Mouse (Mus musculus): ENCODE measurements around the gene Stard13. TPM values are rescaled to one million over a fixed set of nuclear protein-coding genes. Genes with fewer than 3 reads are reported as not detected.
A peak's percentile ranks its signal among the peaks of the same experiment; 100 is the strongest.

Gene Stard13
- polyA plus RNA-seq, 1 experiment = 1.4 TPM

DNA sequence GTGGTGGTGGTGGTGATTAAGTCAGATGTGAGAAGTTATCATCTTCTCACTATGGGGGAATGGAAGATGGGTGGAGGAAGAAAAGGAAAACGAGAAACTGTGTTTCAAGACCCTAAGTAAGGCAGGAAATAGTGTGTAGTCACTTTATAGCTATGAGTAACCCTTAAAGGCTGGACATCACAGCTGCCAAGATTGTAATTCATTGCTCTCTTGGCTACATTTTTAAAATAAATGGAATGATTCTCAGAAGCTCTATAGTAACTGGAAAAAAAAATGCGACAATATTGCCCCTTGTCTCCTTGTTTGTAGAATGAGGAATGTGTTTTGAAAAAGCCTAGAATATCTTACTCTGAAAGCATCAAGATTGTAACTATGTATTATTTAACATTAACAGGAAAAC is 41.4 kb downstream of the Stard13 start:
- Histone ChIP-seq H3K27ac (ENCODE audit: insufficient read depth, low read length) (no peak overlapping the region), H3K36me3 (ENCODE audit: control insufficient read depth, insufficient read depth, low read length) (no peaks in the 10 kb centered on the region), H3K27me3 (ENCODE audit: control insufficient read depth, insufficient read depth, low read length) (peaks cover 5% of the 10 kb centered on the region), H3K4me1 (ENCODE audit: control insufficient read depth, insufficient read depth, insufficient read length) (no peaks in the 10 kb centered on the region), H3K4me3 (ENCODE audit: extremely low read depth, insufficient read depth, insufficient read length) (no peak overlapping the region)
- no peak for DNase-seq (ENCODE audit: low read depth in 1 of 2, low spot score in 2 of 2)
- 74% methylated on average over 2 of the region's 2 CpGs for WGBS
- TF ChIP-seq POLR2A (IDR thresholded peaks at IDR 0.05; ENCODE audit: low read depth, low read length) (no peak), CTCF (IDR thresholded peaks at IDR 0.05; ENCODE audit: extremely low read depth, insufficient read depth, insufficient read length, insufficient replicate concordance) (no peak)

DNA sequence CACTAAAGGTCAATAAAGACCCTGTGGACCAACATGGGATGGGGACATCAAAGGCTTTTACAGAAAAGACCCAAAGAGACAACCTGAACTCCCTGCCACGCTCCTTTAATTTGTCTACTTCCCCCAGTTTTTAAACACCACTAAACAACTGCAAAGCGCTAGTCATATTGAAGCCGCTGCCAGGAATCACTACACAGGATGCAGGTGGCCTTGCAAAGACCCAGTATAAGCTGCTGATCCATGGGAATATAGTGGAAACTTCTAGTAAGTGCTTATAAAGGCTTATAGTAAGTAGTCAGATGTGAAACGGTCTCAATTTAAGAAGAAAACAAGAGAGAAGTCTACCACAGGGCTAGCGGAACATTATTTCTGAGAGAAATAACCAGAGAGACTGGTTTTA is 42.9 kb downstream of the Stard13 start:
- Histone ChIP-seq H3K36me3 (ENCODE audit: control insufficient read depth, insufficient read depth, low read length) (no peaks in the 10 kb centered on the region), H3K4me3 (ENCODE audit: extremely low read depth, insufficient read depth, insufficient read length) (no peak overlapping the region), H3K27me3 (ENCODE audit: control insufficient read depth, insufficient read depth, low read length) (peaks cover 5% of the 10 kb centered on the region), H3K4me1 (ENCODE audit: control insufficient read depth, insufficient read depth, insufficient read length) (no peaks in the 10 kb centered on the region), H3K27ac (ENCODE audit: insufficient read depth, low read length) (no peak overlapping the region)
- WGBS = 58% methylated on average over 5 of the region's 5 CpGs
- no peak for DNase-seq (ENCODE audit: low read depth in 1 of 2, low spot score in 2 of 2)
- TF ChIP-seq CTCF (IDR thresholded peaks at IDR 0.05; ENCODE audit: extremely low read depth, insufficient read depth, insufficient read length, insufficient replicate concordance) = no peak
- TF ChIP-seq POLR2A (IDR thresholded peaks at IDR 0.05; ENCODE audit: low read depth, low read length) = no peak

DNA sequence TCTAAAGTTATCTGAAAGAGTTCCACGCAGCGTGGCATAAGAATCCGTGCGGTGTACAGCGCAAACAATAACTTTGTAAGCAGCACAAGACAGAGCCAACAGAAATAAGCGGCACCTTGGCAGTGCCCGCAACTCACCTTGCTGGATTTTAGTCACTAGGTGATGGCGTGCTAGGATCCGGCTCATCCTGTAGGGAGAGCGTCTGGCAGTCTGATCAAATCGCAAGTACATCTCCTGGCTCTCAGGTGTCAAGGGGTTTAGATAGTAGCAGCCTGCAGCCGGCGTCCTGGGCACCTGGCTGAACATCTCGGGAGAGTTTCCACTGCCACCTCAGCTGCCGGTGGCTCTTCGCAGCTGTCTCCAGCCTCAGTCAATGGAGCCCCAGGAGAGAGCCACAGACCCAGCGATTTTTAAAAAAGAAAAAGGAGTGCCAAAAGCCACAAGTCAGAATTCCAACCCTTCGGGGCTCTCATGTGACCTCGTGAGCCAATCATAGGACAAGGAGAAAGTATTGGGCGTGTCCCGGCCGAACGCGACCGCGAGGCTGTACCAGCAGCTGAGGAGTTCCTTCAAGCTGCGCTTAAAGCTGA is 43.8 kb downstream of the Stard13 start:
- Histone ChIP-seq H3K4me3 (ENCODE audit: extremely low read depth, insufficient read depth, insufficient read length) (peak overlapping the region; percentile 47), H3K27me3 (ENCODE audit: control insufficient read depth, insufficient read depth, low read length) (peaks cover 5% of the 10 kb centered on the region), H3K36me3 (ENCODE audit: control insufficient read depth, insufficient read depth, low read length) (no peaks in the 10 kb centered on the region), H3K27ac (ENCODE audit: insufficient read depth, low read length) (no peak overlapping the region), H3K4me1 (ENCODE audit: control insufficient read depth, insufficient read depth, insufficient read length) (no peaks in the 10 kb centered on the region)
- no peak for DNase-seq (ENCODE audit: low read depth in 1 of 2, low spot score in 2 of 2)
- 4% methylated on average over 27 of the region's 27 CpGs for WGBS
- TF ChIP-seq CTCF (IDR thresholded peaks at IDR 0.05; ENCODE audit: extremely low read depth, insufficient read depth, insufficient read length, insufficient replicate concordance) (no peak), POLR2A (IDR thresholded peaks at IDR 0.05; ENCODE audit: low read depth, low read length) (no peak)

DNA sequence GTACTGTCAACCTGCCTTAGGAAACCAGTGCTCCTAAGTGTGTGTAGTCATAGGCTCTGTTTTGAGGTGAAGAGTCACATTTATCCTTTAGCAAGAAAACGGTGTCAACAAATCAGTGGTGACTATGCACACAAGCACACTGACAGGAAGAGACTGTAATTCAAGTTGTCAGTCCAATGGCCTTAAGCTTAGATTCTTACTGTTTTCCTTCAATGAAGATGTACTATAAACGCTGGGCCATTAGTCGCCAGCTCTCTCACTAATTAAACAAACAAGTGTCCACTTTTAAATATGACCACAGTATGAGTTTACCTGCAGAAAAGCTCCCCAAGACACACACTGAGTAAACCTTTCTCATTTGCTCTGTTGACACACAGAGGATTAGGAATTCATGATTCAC is 44.3 kb downstream of the Stard13 start:
- peaks cover 5% of the 10 kb centered on the region for H3K27me3 ChIP-seq (ENCODE audit: control insufficient read depth, insufficient read depth, low read length)
- H3K4me1 ChIP-seq (ENCODE audit: control insufficient read depth, insufficient read depth, insufficient read length) = no peaks in the 10 kb centered on the region
- no peak for TF ChIP-seq POLR2A (IDR thresholded peaks at IDR 0.05; ENCODE audit: low read depth, low read length)
- TF ChIP-seq CTCF (IDR thresholded peaks at IDR 0.05; ENCODE audit: extremely low read depth, insufficient read depth, insufficient read length, insufficient replicate concordance) = no peak
- H3K36me3 ChIP-seq (ENCODE audit: control insufficient read depth, insufficient read depth, low read length) = no peaks in the 10 kb centered on the region
- WGBS = 26% methylated on average over 3 of the region's 3 CpGs
- no peak overlapping the region for H3K4me3 ChIP-seq (ENCODE audit: extremely low read depth, insufficient read depth, insufficient read length)
- no peak for DNase-seq (ENCODE audit: low read depth in 1 of 2, low spot score in 2 of 2)
- no peak overlapping the region for H3K27ac ChIP-seq (ENCODE audit: insufficient read depth, low read length)

DNA sequence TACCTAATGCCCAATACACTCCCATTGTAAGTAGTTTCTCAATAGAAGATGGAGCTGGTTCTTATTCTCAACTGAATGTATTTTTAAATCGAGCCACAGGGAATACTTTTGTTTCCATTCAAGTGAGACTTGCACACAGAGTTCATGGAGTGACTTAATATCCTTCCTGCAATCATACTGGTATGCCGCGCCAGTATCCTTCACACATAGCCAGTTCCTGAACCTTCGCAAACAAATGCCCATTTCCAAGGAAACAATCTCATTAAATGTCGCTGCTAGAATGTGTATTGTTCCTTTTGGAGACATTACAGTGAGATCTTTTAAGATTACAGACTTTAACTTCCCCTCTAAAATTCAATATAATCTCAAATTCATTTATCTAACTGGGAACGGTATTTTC is 45.0 kb downstream of the Stard13 start:
- no peak for DNase-seq (ENCODE audit: low read depth in 1 of 2, low spot score in 2 of 2)
- Histone ChIP-seq H3K27ac (ENCODE audit: insufficient read depth, low read length) (no peak overlapping the region), H3K27me3 (ENCODE audit: control insufficient read depth, insufficient read depth, low read length) (peaks cover 5% of the 10 kb centered on the region), H3K4me1 (ENCODE audit: control insufficient read depth, insufficient read depth, insufficient read length) (no peaks in the 10 kb centered on the region), H3K36me3 (ENCODE audit: control insufficient read depth, insufficient read depth, low read length) (no peaks in the 10 kb centered on the region), H3K4me3 (ENCODE audit: extremely low read depth, insufficient read depth, insufficient read length) (no peak overlapping the region)
- 80% methylated on average over 6 of the region's 6 CpGs for WGBS
- TF ChIP-seq CTCF (IDR thresholded peaks at IDR 0.05; ENCODE audit: extremely low read depth, insufficient read depth, insufficient read length, insufficient replicate concordance) = no peak

DNA sequence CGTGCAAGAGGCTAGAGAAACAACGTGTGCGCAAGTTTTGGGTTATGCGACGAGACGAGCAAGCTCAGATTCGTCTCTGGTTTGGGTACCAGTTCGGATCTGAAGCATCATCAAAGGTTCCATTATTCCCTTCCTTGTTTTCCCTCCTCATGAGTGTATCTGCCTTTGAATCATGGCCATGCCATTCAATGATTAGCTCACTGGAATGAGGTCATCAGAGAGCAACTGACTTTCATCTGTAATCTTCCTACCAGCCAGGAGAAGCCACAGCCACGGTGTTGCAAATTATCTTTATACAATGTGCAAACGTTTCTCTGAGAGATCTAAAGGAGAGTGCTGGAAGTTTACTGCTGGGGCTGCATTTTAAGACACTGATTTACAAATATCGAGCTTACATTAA is 46.3 kb downstream of the Stard13 start:
- 85% methylated on average over 11 of the region's 11 CpGs for WGBS

DNA sequence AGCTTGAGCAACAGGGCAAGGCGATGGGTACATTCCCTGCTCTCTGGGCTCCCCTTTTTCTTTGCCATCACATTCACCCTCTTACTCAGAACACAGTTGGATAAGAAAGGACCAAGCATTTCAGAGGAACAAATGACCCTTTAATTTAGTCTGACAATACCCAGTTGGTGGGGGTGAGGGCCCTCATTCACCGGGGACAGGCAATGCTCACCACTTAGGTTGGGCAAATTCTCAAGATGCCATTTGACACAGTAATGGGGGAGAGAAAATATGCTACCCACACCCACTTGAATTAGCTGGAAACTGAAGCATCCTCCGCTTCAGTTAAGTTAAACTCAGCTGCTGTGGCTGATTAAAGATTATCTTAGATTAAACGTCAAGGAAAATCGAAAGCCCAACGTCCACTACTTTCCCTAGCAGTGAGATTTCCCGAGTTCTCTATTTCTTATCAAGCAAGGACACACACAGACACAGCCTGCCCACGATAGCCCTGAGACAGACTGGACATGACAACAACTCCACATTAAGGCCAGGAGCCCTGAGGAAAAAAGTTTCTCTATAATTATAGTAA is 48.3 kb downstream of the Stard13 start:
- Histone ChIP-seq H3K4me3 (ENCODE audit: extremely low read depth, insufficient read depth, insufficient read length) (no peak overlapping the region), H3K27me3 (ENCODE audit: control insufficient read depth, insufficient read depth, low read length) (peaks cover 2% of the 10 kb centered on the region), H3K27ac (ENCODE audit: insufficient read depth, low read length) (no peak overlapping the region), H3K36me3 (ENCODE audit: control insufficient read depth, insufficient read depth, low read length) (no peaks in the 10 kb centered on the region), H3K4me1 (ENCODE audit: control insufficient read depth, insufficient read depth, insufficient read length) (no peaks in the 10 kb centered on the region)
- WGBS = 81% methylated on average over 8 of the region's 8 CpGs
- DNase-seq (ENCODE audit: low read depth in 1 of 2, low spot score in 2 of 2) = no peak
- TF ChIP-seq POLR2A (IDR thresholded peaks at IDR 0.05; ENCODE audit: low read depth, low read length) = no peak
- TF ChIP-seq CTCF (IDR thresholded peaks at IDR 0.05; ENCODE audit: extremely low read depth, insufficient read depth, insufficient read length, insufficient replicate concordance) = no peak

More for the DNA sequence above, 46.3 kb downstream of the Stard13 start:
- no peaks in the 10 kb centered on the region for H3K4me1 ChIP-seq (ENCODE audit: control insufficient read depth, insufficient read depth, insufficient read length)
- TF ChIP-seq CTCF (IDR thresholded peaks at IDR 0.05; ENCODE audit: extremely low read depth, insufficient read depth, insufficient read length, insufficient replicate concordance) (no peak), POLR2A (IDR thresholded peaks at IDR 0.05; ENCODE audit: low read depth, low read length) (no peak)
- H3K4me3 ChIP-seq (ENCODE audit: extremely low read depth, insufficient read depth, insufficient read length) = no peak overlapping the region
- peaks cover 5% of the 10 kb centered on the region for H3K27me3 ChIP-seq (ENCODE audit: control insufficient read depth, insufficient read depth, low read length)
- H3K27ac ChIP-seq (ENCODE audit: insufficient read depth, low read length) = no peak overlapping the region
- H3K36me3 ChIP-seq (ENCODE audit: control insufficient read depth, insufficient read depth, low read length) = no peaks in the 10 kb centered on the region
- no peak for DNase-seq (ENCODE audit: low read depth in 1 of 2, low spot score in 2 of 2)
